Mouse (Mus musculus): Measurements from ENCODE around the gene Rbm20.
"Not testable (repeated sequence)": the region's sequence is repeated elsewhere in the genome, so short reads cannot be mapped to it uniquely, and the experiment has no call there.

Gene Rbm20

GRCm38 (mm10) chr19:53898970-53899900, 222.1 kb downstream of the Rbm20 start:
- DNase-seq (ENCODE audit: extremely low spot score, low read depth, low spot score) = no peak

GRCm38 (mm10) chr19:53899941-53900610, 223.0 kb downstream of the Rbm20 start:
- DNase-seq (ENCODE audit: extremely low spot score, low read depth, low spot score) = no peak

- DNase-seq (ENCODE audit: extremely low spot score, low read depth, low spot score) = no peak
Measured at GRCm38 (mm10) chr19:53901931-53902738, 225.0 kb downstream of the Rbm20 start.

- DNase-seq (ENCODE audit: extremely low spot score, low read depth, low spot score) = peak; percentile 60
Measured at GRCm38 (mm10) chr19:53902739-53903487, 225.8 kb downstream of the Rbm20 start.

GRCm38 (mm10) chr19:53903507-53904321, 226.6 kb downstream of the Rbm20 start:
- no peak for DNase-seq (ENCODE audit: extremely low spot score, low read depth, low spot score)

GRCm38 (mm10) chr19:53904833-53905480, 227.9 kb downstream of the Rbm20 start:
- DNase-seq (ENCODE audit: extremely low spot score, low read depth, low spot score) = no peak

- DNase-seq (ENCODE audit: extremely low spot score, low read depth, low spot score) = no peak
Measured at GRCm38 (mm10) chr19:53906033-53906702, 229.1 kb downstream of the Rbm20 start.

- not testable (repeated sequence) for DNase-seq (ENCODE audit: extremely low spot score, low read depth, low spot score)
Measured at GRCm38 (mm10) chr19:53906703-53907070, 229.6 kb downstream of the Rbm20 start.

GRCm38 (mm10) chr19:53914950-53915349, 237.8 kb downstream of the Rbm20 start:
- no peak for DNase-seq (ENCODE audit: extremely low spot score, low read depth, low spot score)

All from hindlimb bud, embryonic 11.5 days (tissue).